Mouse (Mus musculus): ENCODE results near the gene Tsc22d1. TPM values are rescaled to one million over a fixed set of nuclear protein-coding genes. Genes with fewer than 3 reads are reported as not detected.

The Tsc22d1 gene
- polyA plus RNA-seq, 1 experiment: 1,170 TPM

- Histone ChIP-seq H3K9me3 (no peaks in the 10 kb centered on the region), H3K4me1 (peaks cover 39% of the 10 kb centered on the region), H3K4me3 (replicated peaks) (no peak overlapping the region), H3K36me3 (replicated peaks; ENCODE audit: low read length) (no peaks in the 10 kb centered on the region), H3K27me3 (replicated peaks) (peaks cover 11% of the 10 kb centered on the region)
- TF ChIP-seq GATA1 (IDR thresholded peaks at IDR 0.05; ENCODE audit: borderline replicate concordance, low read length) (no peak), FLI1 (IDR thresholded peaks at IDR 0.05; ENCODE audit: low read length) (no peak)
Observed at GRCm38 (mm10) chr14:76476770-76477169, 62.0 kb downstream of the Tsc22d1 start.

GRCm38 (mm10) chr14:76478076-76478475, 63.3 kb downstream of the Tsc22d1 start:
- TF ChIP-seq FLI1 (IDR thresholded peaks at IDR 0.05; ENCODE audit: low read length): no peak
- TF ChIP-seq GATA1 (IDR thresholded peaks at IDR 0.05; ENCODE audit: borderline replicate concordance, low read length): no peak
- H3K4me3 ChIP-seq (replicated peaks): no peak overlapping the region
- no peaks in the 10 kb centered on the region for H3K36me3 ChIP-seq (replicated peaks; ENCODE audit: low read length)
- H3K9me3 ChIP-seq: no peaks in the 10 kb centered on the region
- peaks cover 16% of the 10 kb centered on the region for H3K27me3 ChIP-seq (replicated peaks)
- peaks cover 36% of the 10 kb centered on the region for H3K4me1 ChIP-seq

GRCm38 (mm10) chr14:76478616-76479015, 63.9 kb downstream of the Tsc22d1 start:
- Histone ChIP-seq H3K9me3 (no peaks in the 10 kb centered on the region), H3K27me3 (replicated peaks) (peaks cover 16% of the 10 kb centered on the region), H3K36me3 (replicated peaks; ENCODE audit: low read length) (no peaks in the 10 kb centered on the region), H3K4me3 (replicated peaks) (peak overlapping the region; percentile 84), H3K4me1 (peaks cover 35% of the 10 kb centered on the region)
- no peak for TF ChIP-seq GATA1 (IDR thresholded peaks at IDR 0.05; ENCODE audit: borderline replicate concordance, low read length)
- no peak for TF ChIP-seq FLI1 (IDR thresholded peaks at IDR 0.05; ENCODE audit: low read length)

DNA sequence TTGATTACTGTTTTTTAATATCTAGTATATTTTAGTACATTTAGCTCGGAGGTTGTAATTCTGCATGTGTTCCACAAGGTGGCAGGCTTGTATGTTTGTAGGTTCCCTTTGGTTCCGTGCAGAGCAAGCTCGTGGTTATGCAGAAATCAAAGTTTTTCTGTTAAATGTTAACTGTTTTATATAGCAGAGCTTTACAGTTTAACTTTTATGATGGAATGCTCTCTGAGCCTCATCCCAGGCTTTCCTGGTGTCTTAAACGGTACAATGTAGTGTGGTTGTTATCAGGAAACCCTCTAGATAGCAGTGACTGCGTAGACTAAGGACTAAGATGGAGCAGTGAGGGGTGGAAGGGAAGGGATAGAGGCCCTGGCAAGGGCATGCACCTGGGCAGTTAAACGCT, 65.1 kb downstream of the Tsc22d1 start:
- Histone ChIP-seq H3K27me3 (replicated peaks) (peaks cover 16% of the 10 kb centered on the region), H3K36me3 (replicated peaks; ENCODE audit: low read length) (no peaks in the 10 kb centered on the region), H3K4me3 (replicated peaks) (no peak overlapping the region), H3K4me1 (peaks cover 33% of the 10 kb centered on the region), H3K9me3 (no peaks in the 10 kb centered on the region)
- no peak for TF ChIP-seq FLI1 (IDR thresholded peaks at IDR 0.05; ENCODE audit: low read length)
- no peak for TF ChIP-seq GATA1 (IDR thresholded peaks at IDR 0.05; ENCODE audit: borderline replicate concordance, low read length)

DNA sequence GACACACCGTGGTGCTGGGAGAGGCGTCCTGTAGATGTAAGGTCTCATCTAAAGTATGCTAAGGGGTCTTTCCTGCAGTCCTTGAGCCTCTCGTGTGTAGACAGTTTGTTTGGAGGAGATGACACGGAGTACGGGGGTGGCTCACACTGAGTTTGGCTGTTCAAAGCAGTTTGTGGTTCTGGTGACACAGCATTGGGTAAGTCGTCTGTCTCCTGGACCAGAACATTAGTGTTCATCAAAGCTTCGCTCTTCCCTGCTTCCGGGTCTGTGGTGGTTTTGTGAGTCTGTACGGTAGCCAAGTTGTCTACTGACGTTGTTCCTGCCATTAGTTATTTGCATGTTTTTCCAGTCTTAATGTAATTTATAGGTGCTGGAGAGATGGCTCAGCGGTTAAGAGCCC, 65.7 kb downstream of the Tsc22d1 start:
- Histone ChIP-seq H3K4me3 (replicated peaks) (no peak overlapping the region), H3K36me3 (replicated peaks; ENCODE audit: low read length) (no peaks in the 10 kb centered on the region), H3K4me1 (peaks cover 33% of the 10 kb centered on the region), H3K27me3 (replicated peaks) (peaks cover 16% of the 10 kb centered on the region), H3K9me3 (no peaks in the 10 kb centered on the region)
- TF ChIP-seq FLI1 (IDR thresholded peaks at IDR 0.05; ENCODE audit: low read length) (no peak), GATA1 (IDR thresholded peaks at IDR 0.05; ENCODE audit: borderline replicate concordance, low read length) (no peak)

DNA sequence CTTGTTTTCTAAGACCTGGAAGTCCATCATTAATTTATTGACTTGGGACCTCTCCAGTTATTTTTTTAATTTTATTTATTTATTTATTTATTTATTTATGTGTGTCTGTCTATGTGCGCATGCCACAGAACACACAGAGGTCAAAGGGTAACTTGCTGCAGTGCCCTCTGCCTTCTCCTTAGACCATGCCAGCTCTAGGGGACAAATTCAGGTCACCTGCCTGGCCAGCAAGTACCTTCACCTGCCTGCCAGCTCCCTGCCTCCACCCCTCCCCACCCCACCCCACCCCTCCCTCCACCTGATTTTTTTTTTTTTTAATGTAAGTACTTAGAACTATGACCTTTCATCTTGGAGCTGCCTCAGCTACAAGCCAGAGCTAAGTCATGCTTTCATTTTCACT, 68.9 kb downstream of the Tsc22d1 start:
- TF ChIP-seq GATA1 (IDR thresholded peaks at IDR 0.05; ENCODE audit: borderline replicate concordance, low read length) (no peak), FLI1 (IDR thresholded peaks at IDR 0.05; ENCODE audit: low read length) (no peak)
- H3K9me3 ChIP-seq: no peaks in the 10 kb centered on the region
- H3K36me3 ChIP-seq (replicated peaks; ENCODE audit: low read length): no peaks in the 10 kb centered on the region
- H3K27me3 ChIP-seq (replicated peaks): peaks cover 36% of the 10 kb centered on the region
- H3K4me3 ChIP-seq (replicated peaks): no peak overlapping the region
- H3K4me1 ChIP-seq: peaks cover 16% of the 10 kb centered on the region

DNA sequence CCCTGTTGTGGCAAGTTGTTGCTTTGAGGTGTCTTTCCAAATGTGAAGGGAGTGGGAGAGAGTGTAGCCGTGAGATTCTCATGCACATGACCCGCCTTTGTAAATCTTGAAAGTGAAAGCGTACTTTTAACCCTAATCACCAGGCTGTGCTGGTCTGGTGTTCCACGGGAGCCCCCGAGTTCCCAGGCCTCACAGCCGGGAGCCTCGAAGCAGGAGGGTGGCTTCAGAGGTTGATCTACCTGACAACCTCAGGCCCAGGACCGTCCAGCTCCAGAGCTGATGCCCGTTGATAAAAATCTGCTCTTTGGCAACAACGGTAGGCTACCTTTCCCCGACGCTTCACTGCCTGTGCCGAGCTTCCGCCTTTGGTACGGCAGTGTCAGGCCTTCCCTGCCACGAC, 72.8 kb downstream of the Tsc22d1 start:
- Histone ChIP-seq H3K27me3 (replicated peaks) (peaks cover 31% of the 10 kb centered on the region), H3K36me3 (replicated peaks; ENCODE audit: low read length) (no peaks in the 10 kb centered on the region), H3K4me1 (no peaks in the 10 kb centered on the region; the same call in 1 of the 2 replicates), H3K4me3 (replicated peaks) (no peak overlapping the region), H3K9me3 (no peaks in the 10 kb centered on the region)
- TF ChIP-seq GATA1 (IDR thresholded peaks at IDR 0.05; ENCODE audit: borderline replicate concordance, low read length) (no peak), FLI1 (IDR thresholded peaks at IDR 0.05; ENCODE audit: low read length) (no peak)

DNA sequence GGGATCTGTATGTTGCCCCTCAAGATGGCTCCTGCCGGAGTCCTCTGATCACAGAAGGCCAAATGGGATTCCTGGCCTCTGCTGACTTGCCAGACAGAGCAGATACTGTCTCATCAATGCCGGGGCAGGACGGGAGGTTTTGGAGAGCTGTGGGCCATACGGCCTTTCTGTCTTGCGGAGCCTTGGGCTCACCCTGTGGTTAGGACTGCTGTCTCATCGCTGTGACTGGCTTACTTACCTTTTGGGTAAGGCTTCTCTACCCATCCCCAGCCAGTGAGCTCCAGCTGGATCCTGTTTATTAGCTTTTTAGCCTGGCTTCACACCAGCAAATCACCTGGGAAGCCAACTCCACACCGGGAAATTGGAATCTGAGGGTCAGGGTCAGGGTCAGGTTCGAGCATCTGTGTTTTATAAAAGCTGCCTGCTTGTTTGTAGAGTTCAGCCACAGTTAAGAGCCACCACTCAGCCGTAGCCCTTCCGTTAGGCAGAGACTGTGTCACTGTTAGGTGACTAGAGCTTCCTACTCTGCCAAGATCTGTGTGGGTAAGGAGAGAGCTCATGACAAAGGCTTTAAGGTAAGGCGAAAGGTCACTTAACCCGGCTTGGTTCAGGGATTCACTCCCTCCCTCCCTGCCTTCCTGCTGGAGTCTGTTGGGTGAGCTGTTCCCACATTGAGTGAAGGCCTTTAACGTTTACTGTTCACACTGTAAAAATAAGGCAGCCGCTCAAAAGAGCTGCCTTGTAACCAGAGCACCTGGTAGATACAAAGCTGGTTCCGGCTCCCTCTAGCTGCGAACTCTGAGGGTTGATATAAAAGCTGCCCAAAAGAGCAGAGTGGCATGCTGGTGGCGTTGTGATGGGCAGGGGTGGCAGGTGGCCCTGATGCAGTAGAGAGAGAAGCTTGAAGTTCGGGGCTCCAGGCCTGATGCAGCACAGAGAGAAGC, 73.6 kb downstream of the Tsc22d1 start:
- no peaks in the 10 kb centered on the region for H3K36me3 ChIP-seq (replicated peaks; ENCODE audit: low read length)
- no peaks in the 10 kb centered on the region for H3K4me1 ChIP-seq
- H3K27me3 ChIP-seq (replicated peaks): peaks cover 33% of the 10 kb centered on the region
- no peaks in the 10 kb centered on the region for H3K9me3 ChIP-seq
- H3K4me3 ChIP-seq (replicated peaks): no peak overlapping the region
- no peak for TF ChIP-seq GATA1 (IDR thresholded peaks at IDR 0.05; ENCODE audit: borderline replicate concordance, low read length)
- no peak for TF ChIP-seq FLI1 (IDR thresholded peaks at IDR 0.05; ENCODE audit: low read length)

DNA sequence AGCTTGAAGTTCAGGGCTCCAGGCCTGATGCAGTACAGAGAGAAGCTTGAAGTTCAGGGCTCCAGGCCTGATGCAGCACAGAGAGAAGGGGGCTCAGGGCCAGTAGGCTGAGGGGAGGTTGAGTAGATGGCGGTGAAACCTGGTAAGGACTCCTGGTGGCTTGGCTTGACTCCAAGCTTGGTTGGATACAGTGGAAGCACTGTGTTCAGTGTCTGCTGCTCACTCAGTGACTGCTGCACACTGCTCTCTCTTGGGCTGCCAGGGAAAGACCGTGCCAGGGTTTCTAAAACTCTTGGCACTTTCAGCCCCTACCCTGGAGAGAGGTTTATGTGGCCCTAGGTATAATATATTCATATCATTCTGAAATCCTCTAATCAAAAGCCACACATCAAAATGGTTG, 74.4 kb downstream of the Tsc22d1 start:
- TF ChIP-seq GATA1 (IDR thresholded peaks at IDR 0.05; ENCODE audit: borderline replicate concordance, low read length) (no peak), FLI1 (IDR thresholded peaks at IDR 0.05; ENCODE audit: low read length) (no peak)
- peaks cover 39% of the 10 kb centered on the region for H3K27me3 ChIP-seq (replicated peaks)
- no peaks in the 10 kb centered on the region for H3K4me1 ChIP-seq
- H3K4me3 ChIP-seq (replicated peaks): no peak overlapping the region
- no peaks in the 10 kb centered on the region for H3K9me3 ChIP-seq
- no peaks in the 10 kb centered on the region for H3K36me3 ChIP-seq (replicated peaks; ENCODE audit: low read length)

- TF ChIP-seq FLI1 (IDR thresholded peaks at IDR 0.05; ENCODE audit: low read length): no peak
- TF ChIP-seq GATA1 (IDR thresholded peaks at IDR 0.05; ENCODE audit: borderline replicate concordance, low read length): no peak
- peaks cover 32% of the 10 kb centered on the region for H3K27me3 ChIP-seq (replicated peaks)
- no peaks in the 10 kb centered on the region; the same call in 1 of the 2 replicates for H3K4me1 ChIP-seq
- no peaks in the 10 kb centered on the region for H3K36me3 ChIP-seq (replicated peaks; ENCODE audit: low read length)
- no peak overlapping the region for H3K4me3 ChIP-seq (replicated peaks)
- no peaks in the 10 kb centered on the region for H3K9me3 ChIP-seq
Observed at GRCm38 (mm10) chr14:76495022-76495421, 80.3 kb downstream of the Tsc22d1 start.
